Mouse (Mus musculus) stomach, postnatal 0 days (tissue): Measurements from ENCODE around the gene Ppp5c.

ENCODE experiments used
- CTCF ChIP-seq: IDR thresholded peaks from 2 replicates; pipeline ENCODE4 v1.5.1; 2016; ENCODE audit warnings: antibody characterized with exemption, low read depth, mild to moderate bottlenecking, moderate library complexity
- EP300 ChIP-seq: optimal IDR thresholded peaks from 2 replicates; pipeline ENCODE3; 2016; ENCODE audit warnings: antibody characterized with exemption

- TF ChIP-seq CTCF, result no peak
- TF ChIP-seq EP300, result no peak
Measured at GRCm38 (mm10) chr7:16999233-16999632, 28.5 kb downstream of the Ppp5c start.
